Mouse (Mus musculus): ENCODE data around the gene Tmed3.

- TF ChIP-seq E2F4 (IDR thresholded peaks at IDR 0.05; ENCODE audit: insufficient read depth), result no peak
- TF ChIP-seq CEBPB (IDR thresholded peaks at IDR 0.05; ENCODE audit: insufficient read depth, poor library complexity, severe bottlenecking), result no peak
- TF ChIP-seq USF1 (IDR thresholded peaks at IDR 0.05; ENCODE audit: low read depth), result no peak
- no peak for TF ChIP-seq POLR2A (IDR thresholded peaks at IDR 0.05; ENCODE audit: insufficient read length, low read depth)
Observed at GRCm38 (mm10) chr9:89740041-89740440, 35.2 kb upstream of the Tmed3 start.

Data from myocyte (in vitro differentiated cells).